Mouse (Mus musculus) intestine, embryonic 14.5 days (tissue): ENCODE results near the gene Rpa2. TPM values are rescaled to one million over a fixed set of nuclear protein-coding genes. Genes with fewer than 3 reads are reported as not detected.

ENCODE experiments used
- ATAC-seq: fragments of 200-750 bp; cut with Nextera tagmentation; replicated peaks from 2 replicates; pipeline ENCODE4 v1.8.0; 2017; ENCODE audit warnings: low read depth, moderate number of reproducible peaks, moderate TSS enrichment, moderate library complexity; ENCODE audit not compliant: low FRiP score, low TSS enrichment
- DNase-seq: peaks from one replicate; pipeline ENCODE4 v3.0.0-alpha.2; 2018; ENCODE audit warnings: low spot score
- H3K27ac ChIP-seq: fragments of 300-500 bp; sonication (generic); 2 replicates; pipeline ENCODE4 v1.5.1; 2014; ENCODE audit warnings: low read depth, mild to moderate bottlenecking, control low read depth
- H3K27me3 ChIP-seq: fragments of 300-500 bp; sonication (generic); replicated peaks from 2 replicates; pipeline ENCODE4 v1.6.1; 2014; ENCODE audit warnings: low read length, control low read depth; ENCODE audit not compliant: control insufficient read depth, insufficient read depth
- H3K36me3 ChIP-seq: fragments of 300-500 bp; sonication (generic); 2 replicates; pipeline ENCODE4 v1.6.1; 2014; ENCODE audit warnings: low read length, control low read depth; ENCODE audit not compliant: control insufficient read depth, insufficient read depth
- H3K4me1 ChIP-seq: fragments of 300-500 bp; sonication (generic); replicated peaks from 2 replicates; pipeline ENCODE4 v1.6.1; 2014; ENCODE audit warnings: low read length, control low read depth, mixed read lengths; ENCODE audit not compliant: control insufficient read depth, insufficient read depth
- H3K4me2 ChIP-seq: fragments of 300-500 bp; sonication (generic); 2 replicates; pipeline ENCODE4 v1.6.1; 2014; ENCODE audit warnings: low read length
- H3K4me3 ChIP-seq: fragments of 300-500 bp; sonication (generic); 2 replicates; pipeline ENCODE4 v1.5.1; 2014; ENCODE audit warnings: low read depth, low read length, control low read depth, mixed read lengths
- H3K9ac ChIP-seq: fragments of 300-500 bp; sonication (generic); 2 replicates; pipeline ENCODE4 v1.6.1; 2014; ENCODE audit warnings: mild to moderate bottlenecking, low read length
- H3K9me3 ChIP-seq: fragments of 300-500 bp; sonication (generic); 2 replicates; pipeline ENCODE4 v1.6.1; 2016; ENCODE audit warnings: low read length, control low read depth; ENCODE audit not compliant: control insufficient read depth
- WGBS: fragments of 180-500 bp; shearing (Covaris S2); extraction: QIAGEN DNeasy Blood & Tissue Kit; methylation state at CpG from one replicate; pipeline ENCODE4 v1.1.7; 2014; 5-methylcytosine and 5-hydroxymethylcytosine counted together
- polyA plus RNA-seq: library from polyadenylated mRNA; unstranded; fragments of >200 nt; fragmentation: Nextera tagmentation; extraction: Ambion mirVana; gene quantifications from 2 replicates; pipeline ENCODE4 v1.2.1, GENCODE M21; 2014

The Rpa2 gene
- polyA plus RNA-seq, 1 experiment from 2014 or later, result 108 TPM

GRCm38 (mm10) chr4:132803212-132803611 lies 35.1 kb downstream of the Rpa2 start:
- H3K27ac ChIP-seq, result no peak overlapping the region
- H3K4me1 ChIP-seq, result no peaks in the 10 kb centered on the region
- H3K9ac ChIP-seq, result no peak overlapping the region
- H3K36me3 ChIP-seq, result no peaks in the 10 kb centered on the region
- DNase-seq (no peak), ATAC-seq (no peak)
- no peak overlapping the region for H3K4me3 ChIP-seq
- 89% methylated on average over 5 of the region's 5 CpGs for WGBS
- H3K4me2 ChIP-seq, result no peak overlapping the region
- no peaks in the 10 kb centered on the region for H3K27me3 ChIP-seq
- no peaks in the 10 kb centered on the region for H3K9me3 ChIP-seq

- Histone ChIP-seq H3K4me1 (no peaks in the 10 kb centered on the region), H3K4me2 (no peak overlapping the region), H3K27me3 (no peaks in the 10 kb centered on the region), H3K9me3 (no peaks in the 10 kb centered on the region), H3K27ac (no peak overlapping the region), H3K9ac (no peak overlapping the region), H3K36me3 (no peaks in the 10 kb centered on the region), H3K4me3 (no peak overlapping the region)
- WGBS, result 97% methylated on average over 7 of the region's 7 CpGs
- DNase-seq, result no peak
- no peak for ATAC-seq
These were observed 35.7 kb downstream of the Rpa2 start for GRCm38 (mm10) chr4:132803876-132804275.

GRCm38 (mm10) chr4:132804331-132804730 lies 36.2 kb downstream of the Rpa2 start:
- H3K4me3 ChIP-seq, result no peak overlapping the region
- WGBS, result 95% methylated on average over 6 of the region's 6 CpGs

GRCm38 (mm10) chr4:132805146-132805545 lies 37.0 kb downstream of the Rpa2 start:
- no peaks in the 10 kb centered on the region for H3K27me3 ChIP-seq
- WGBS, result 74% methylated on average over 5 of the region's 5 CpGs
- DNase-seq, result no peak
- H3K27ac ChIP-seq, result no peak overlapping the region
- no peaks in the 10 kb centered on the region for H3K4me1 ChIP-seq
- H3K4me2 ChIP-seq, result no peak overlapping the region
- ATAC-seq, result no peak
- no peak overlapping the region for H3K9ac ChIP-seq
- H3K4me3 ChIP-seq, result no peak overlapping the region
- H3K36me3 ChIP-seq, result no peaks in the 10 kb centered on the region
- no peaks in the 10 kb centered on the region for H3K9me3 ChIP-seq

More at GRCm38 (mm10) chr4:132804331-132804730, 36.2 kb downstream of the Rpa2 start:
- no peaks in the 10 kb centered on the region for H3K27me3 ChIP-seq
- no peak overlapping the region for H3K9ac ChIP-seq
- no peak for DNase-seq
- H3K4me1 ChIP-seq, result no peaks in the 10 kb centered on the region
- ATAC-seq, result no peak
- H3K9me3 ChIP-seq, result no peaks in the 10 kb centered on the region
- no peak overlapping the region for H3K4me2 ChIP-seq
- H3K36me3 ChIP-seq, result no peaks in the 10 kb centered on the region
- no peak overlapping the region for H3K27ac ChIP-seq

- WGBS, result 70% methylated on average over 12 of the region's 12 CpGs
- no peak overlapping the region for H3K27ac ChIP-seq
- H3K4me3 ChIP-seq, result no peak overlapping the region
- H3K4me1 ChIP-seq, result no peaks in the 10 kb centered on the region
- no peak overlapping the region for H3K9ac ChIP-seq
- ATAC-seq (no peak), DNase-seq (no peak)
- H3K4me2 ChIP-seq, result no peak overlapping the region
- no peaks in the 10 kb centered on the region for H3K27me3 ChIP-seq
- H3K36me3 ChIP-seq, result no peaks in the 10 kb centered on the region
- H3K9me3 ChIP-seq, result no peaks in the 10 kb centered on the region
These were observed 37.6 kb downstream of the Rpa2 start for GRCm38 (mm10) chr4:132805599-132806197.

- no peak for ATAC-seq
- no peak for DNase-seq
- Histone ChIP-seq H3K27me3 (no peaks in the 10 kb centered on the region), H3K9ac (no peak overlapping the region), H3K36me3 (no peaks in the 10 kb centered on the region), H3K27ac (no peak overlapping the region), H3K4me1 (no peaks in the 10 kb centered on the region), H3K9me3 (no peaks in the 10 kb centered on the region), H3K4me2 (no peak overlapping the region), H3K4me3 (no peak overlapping the region)
- WGBS, result 82% methylated on average over 7 of the region's 7 CpGs
These were observed 38.6 kb downstream of the Rpa2 start for GRCm38 (mm10) chr4:132806620-132807191.

GRCm38 (mm10) chr4:132807771-132808641 lies 39.9 kb downstream of the Rpa2 start:
- ATAC-seq (peak; percentile 55; the same call in 1 of the 2 replicates), DNase-seq (peak; percentile 59)
- Histone ChIP-seq H3K9me3 (no peaks in the 10 kb centered on the region), H3K27me3 (no peaks in the 10 kb centered on the region), H3K36me3 (no peaks in the 10 kb centered on the region), H3K9ac (no peak overlapping the region), H3K4me3 (no peak overlapping the region), H3K4me2 (no peak overlapping the region), H3K27ac (peak overlapping the region; percentile 12; the same call in 1 of the 2 replicates), H3K4me1 (no peaks in the 10 kb centered on the region)
- 60% methylated on average over 5 of the region's 5 CpGs for WGBS

GRCm38 (mm10) chr4:132809621-132810020 lies 41.5 kb downstream of the Rpa2 start:
- Histone ChIP-seq H3K27ac (peak overlapping the region; percentile 17), H3K4me2 (no peak overlapping the region), H3K4me1 (no peaks in the 10 kb centered on the region), H3K4me3 (no peak overlapping the region), H3K27me3 (no peaks in the 10 kb centered on the region), H3K9me3 (no peaks in the 10 kb centered on the region), H3K36me3 (no peaks in the 10 kb centered on the region), H3K9ac (no peak overlapping the region)
- ATAC-seq (no peak), DNase-seq (no peak)
- 68% methylated on average over 5 of the region's 5 CpGs for WGBS
